Mouse (Mus musculus) G1E (cell line): ENCODE measurements around the gene Gm42791.

Experiments used
- CTCF ChIP-seq: IDR thresholded peaks from 2 replicates; pipeline ENCODE4 v1.5.1; 2012; ENCODE audit warnings: low read depth, low read length, inconsistent platforms, mixed read lengths
- GATA1 ChIP-seq: IDR thresholded peaks from 2 replicates; pipeline ENCODE4 v1.6.1; 2012; ENCODE audit warnings: borderline replicate concordance, low read length, inconsistent platforms, mixed read lengths
- GATA2 ChIP-seq: IDR thresholded peaks from 2 replicates; pipeline ENCODE4 v1.6.1; 2012; ENCODE audit warnings: low read depth, low read length, inconsistent platforms, borderline replicate concordance
- POLR2AphosphoS5 ChIP-seq: IDR thresholded peaks from 2 replicates; pipeline ENCODE4 v1.6.1; 2012; ENCODE audit warnings: low read depth, low read length, inconsistent platforms; ENCODE audit not compliant: insufficient replicate concordance
- TAL1 ChIP-seq: conservative IDR thresholded peaks from 2 replicates; pipeline ENCODE4 v1.6.1; 2012; ENCODE audit warnings: low read depth, low read length, inconsistent platforms, mixed read lengths

GRCm38 (mm10) chr5:148992598-148992997, 2.3 kb downstream of the Gm42791 start:
- TF ChIP-seq CTCF (no peak), TAL1 (no peak), POLR2AphosphoS5 (no peak), GATA1 (no peak), GATA2 (no peak)
